Mouse (Mus musculus) olfactory bulb, adult 2 months (tissue): Measurements from ENCODE around the gene Nfkbiz.

Experiments used
- CTCF ChIP-seq: fragments of 200-500 bp; IDR thresholded peaks from 2 replicates; pipeline ENCODE4 v1.5.1; 2012; ENCODE audit warnings: low read depth, mild to moderate bottlenecking, low read length, moderate library complexity; ENCODE audit not compliant: insufficient read depth
- POLR2A ChIP-seq: fragments of 200-500 bp; IDR thresholded peaks from 2 replicates; pipeline ENCODE4 v1.6.1; 2012; ENCODE audit warnings: mild to moderate bottlenecking, low read depth, low read length, moderate library complexity; ENCODE audit not compliant: insufficient read depth

GRCm38 (mm10) chr16:55783923-55784322 is 54.8 kb downstream of the Nfkbiz start:
- TF ChIP-seq CTCF (no peak), POLR2A (no peak)
